Mouse (Mus musculus): ENCODE measurements around the gene Arvcf. TPM values are rescaled to one million over a fixed set of nuclear protein-coding genes. Genes with fewer than 3 reads are reported as not detected.

The Arvcf gene
- total and polyA plus RNA-seq, 2 experiments from 2014 or later = 48.9 to 168 TPM

- Histone ChIP-seq H3K4me3 (ENCODE audit: low read length) (no peak overlapping the region), H3K9me3 (ENCODE audit: low read length) (no peaks in the 10 kb centered on the region), H3K27me3 (ENCODE audit: insufficient read depth, low read length) (no peaks in the 10 kb centered on the region), H3K27ac (no peak overlapping the region), H3K4me2 (ENCODE audit: low read depth, low read length) (no peak overlapping the region), H3K36me3 (ENCODE audit: insufficient read depth, low read length) (peaks cover 5% of the 10 kb centered on the region; the same call in 1 of the 2 replicates), H3K9ac (replicated peaks; ENCODE audit: low read length) (no peak overlapping the region), H3K4me1 (ENCODE audit: insufficient read depth, low read length) (no peaks in the 10 kb centered on the region)
- 91% methylated on average over 4 of the region's 4 CpGs for WGBS
- DNase-seq (ENCODE audit: low spot score) (no peak), ATAC-seq (no peak)
- no peak for TF ChIP-seq CTCF (IDR thresholded peaks at IDR 0.05; ENCODE audit: low read depth)
Observed at GRCm38 (mm10) chr16:18418756-18419602, 71.0 kb downstream of the Arvcf start.

- Histone ChIP-seq H3K9ac (replicated peaks; ENCODE audit: low read length) (no peak overlapping the region), H3K4me3 (ENCODE audit: low read length) (no peak overlapping the region), H3K36me3 (ENCODE audit: insufficient read depth, low read length) (peaks cover 5% of the 10 kb centered on the region; the same call in 1 of the 2 replicates), H3K4me2 (ENCODE audit: low read depth, low read length) (no peak overlapping the region), H3K27ac (no peak overlapping the region), H3K27me3 (ENCODE audit: insufficient read depth, low read length) (no peaks in the 10 kb centered on the region), H3K4me1 (ENCODE audit: insufficient read depth, low read length) (no peaks in the 10 kb centered on the region; the same call in 1 of the 2 replicates), H3K9me3 (ENCODE audit: low read length) (no peaks in the 10 kb centered on the region)
- 100% methylated on average over 1 of the region's 1 CpGs for WGBS
- TF ChIP-seq CTCF (IDR thresholded peaks at IDR 0.05; ENCODE audit: low read depth) = no peak
- ATAC-seq (no peak), DNase-seq (ENCODE audit: low spot score) (no peak)
Observed at GRCm38 (mm10) chr16:18419603-18420026, 71.6 kb downstream of the Arvcf start.

DNA sequence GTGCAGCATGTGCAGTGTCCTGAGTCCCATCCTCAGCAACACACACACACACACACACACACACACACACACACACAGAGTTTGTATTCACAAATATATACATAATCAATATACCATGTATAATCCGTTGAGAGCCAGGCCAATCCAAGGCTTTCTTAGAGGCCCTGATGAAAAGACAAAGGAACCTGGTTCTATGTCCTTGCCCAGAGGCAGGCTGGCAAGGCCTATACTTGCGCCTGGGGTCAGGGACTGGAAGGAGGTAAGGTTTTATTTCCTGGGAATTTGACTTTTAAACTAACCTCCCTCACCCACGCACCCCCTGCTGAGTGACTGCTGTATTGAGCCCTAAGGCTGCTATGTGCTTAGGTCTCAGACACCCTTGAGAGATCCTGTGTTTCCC, 72.6 kb downstream of the Arvcf start:
- DNase-seq (ENCODE audit: low spot score) = no peak
- 73% methylated on average over 3 of the region's 3 CpGs for WGBS
- Histone ChIP-seq H3K4me3 (ENCODE audit: low read length) (no peak overlapping the region), H3K4me1 (ENCODE audit: insufficient read depth, low read length) (peaks cover 5% of the 10 kb centered on the region), H3K9me3 (ENCODE audit: low read length) (no peaks in the 10 kb centered on the region), H3K9ac (replicated peaks; ENCODE audit: low read length) (no peak overlapping the region), H3K4me2 (ENCODE audit: low read depth, low read length) (no peak overlapping the region), H3K36me3 (ENCODE audit: insufficient read depth, low read length) (peaks cover 5% of the 10 kb centered on the region; the same call in 1 of the 2 replicates), H3K27ac (no peak overlapping the region), H3K27me3 (ENCODE audit: insufficient read depth, low read length) (no peaks in the 10 kb centered on the region)
- ATAC-seq = no peak
- no peak for TF ChIP-seq CTCF (IDR thresholded peaks at IDR 0.05; ENCODE audit: low read depth)

GRCm38 (mm10) chr16:18423203-18423914, 75.4 kb downstream of the Arvcf start:
- H3K36me3 ChIP-seq (ENCODE audit: insufficient read depth, low read length) = peaks cover 2% of the 10 kb centered on the region; the same call in 1 of the 2 replicates
- H3K9ac ChIP-seq (replicated peaks; ENCODE audit: low read length) = no peak overlapping the region

DNA sequence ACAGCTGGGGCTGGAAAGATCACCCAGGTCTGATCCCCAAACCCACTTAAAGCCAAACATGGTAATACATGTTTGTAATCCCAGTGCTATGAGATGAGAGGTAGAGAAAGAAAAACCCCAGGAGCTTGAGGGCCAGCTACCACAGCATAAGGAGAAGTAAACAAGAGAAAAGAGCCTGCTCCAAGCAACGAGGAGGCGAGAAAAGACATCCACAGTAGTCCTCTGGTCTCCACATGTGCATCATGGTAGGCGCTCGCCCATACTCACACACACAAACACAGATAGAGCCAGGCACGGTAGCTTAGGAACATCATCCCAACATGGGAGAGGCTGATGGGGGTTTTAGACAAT, 75.9 kb downstream of the Arvcf start:
- Histone ChIP-seq H3K36me3 (ENCODE audit: insufficient read depth, low read length) (no peaks in the 10 kb centered on the region), H3K4me2 (ENCODE audit: low read depth, low read length) (0 out of 2 replicates have a peak overlapping the region, but pooled peaks have one; percentile 13), H3K4me3 (ENCODE audit: low read length) (no peak overlapping the region), H3K27me3 (ENCODE audit: insufficient read depth, low read length) (no peaks in the 10 kb centered on the region), H3K9me3 (ENCODE audit: low read length) (no peaks in the 10 kb centered on the region), H3K27ac (no peak overlapping the region), H3K4me1 (ENCODE audit: insufficient read depth, low read length) (peaks cover 15% of the 10 kb centered on the region), H3K9ac (replicated peaks; ENCODE audit: low read length) (no peak overlapping the region)
- no peak for DNase-seq (ENCODE audit: low spot score)
- WGBS = 81% methylated on average over 5 of the region's 5 CpGs
- TF ChIP-seq CTCF (IDR thresholded peaks at IDR 0.05; ENCODE audit: low read depth) = no peak
- no peak for ATAC-seq

More at GRCm38 (mm10) chr16:18423203-18423914, 75.4 kb downstream of the Arvcf start:
- Histone ChIP-seq H3K4me3 (ENCODE audit: low read length) (no peak overlapping the region), H3K4me2 (ENCODE audit: low read depth, low read length) (no peak overlapping the region), H3K27me3 (ENCODE audit: insufficient read depth, low read length) (no peaks in the 10 kb centered on the region), H3K4me1 (ENCODE audit: insufficient read depth, low read length) (peaks cover 15% of the 10 kb centered on the region), H3K27ac (no peak overlapping the region), H3K9me3 (ENCODE audit: low read length) (no peaks in the 10 kb centered on the region)
- 79% methylated on average over 7 of the region's 7 CpGs for WGBS
- no peak for DNase-seq (ENCODE audit: low spot score)
- TF ChIP-seq CTCF (IDR thresholded peaks at IDR 0.05; ENCODE audit: low read depth) = no peak
- ATAC-seq = no peak

GRCm38 (mm10) chr16:18424364-18425045, 76.5 kb downstream of the Arvcf start:
- H3K27ac ChIP-seq = no peak overlapping the region
- ATAC-seq = no peak
- no peak overlapping the region for H3K4me3 ChIP-seq (ENCODE audit: low read length)
- TF ChIP-seq CTCF (IDR thresholded peaks at IDR 0.05; ENCODE audit: low read depth) = no peak
- no peaks in the 10 kb centered on the region for H3K27me3 ChIP-seq (ENCODE audit: insufficient read depth, low read length)
- peaks cover 15% of the 10 kb centered on the region for H3K4me1 ChIP-seq (ENCODE audit: insufficient read depth, low read length)
- H3K9me3 ChIP-seq (ENCODE audit: low read length) = no peaks in the 10 kb centered on the region
- H3K36me3 ChIP-seq (ENCODE audit: insufficient read depth, low read length) = no peaks in the 10 kb centered on the region
- H3K9ac ChIP-seq (replicated peaks; ENCODE audit: low read length) = no peak overlapping the region
- H3K4me2 ChIP-seq (ENCODE audit: low read depth, low read length) = peak overlapping the region; percentile 31; the same call in 1 of the 2 replicates
- 70% methylated on average over 11 of the region's 11 CpGs for WGBS
- no peak for DNase-seq (ENCODE audit: low spot score)

Data from hindbrain, postnatal 0 days (tissue).